Mouse (Mus musculus) CH12.LX (cell line): ENCODE measurements around the gene Ccnd3. TPM values are rescaled to one million over a fixed set of nuclear protein-coding genes. Genes with fewer than 3 reads are reported as not detected.

ENCODE experiments used
- DNase-seq: peaks from one replicate; pipeline ENCODE4 v3.0.0-alpha.2; 2013; ENCODE audit errors: extremely low read depth
- H3K27ac ChIP-seq: 2 replicates; pipeline ENCODE4 v1.5.1; 2012; ENCODE audit warnings: low read depth, mild to moderate bottlenecking, control low read depth, moderate library complexity; ENCODE audit not compliant: insufficient read depth
- H3K27me3 ChIP-seq: replicated peaks from 2 replicates; pipeline ENCODE3; 2012; ENCODE audit warnings: inconsistent platforms
- H3K36me3 ChIP-seq, 2 experiments: replicated peaks in 1 of 2; 2 replicates each; pipeline versions ENCODE3 to v1.6.1; 2012; ENCODE audit warnings: inconsistent platforms in 1 of 2, low read length in 1 of 2, mild to moderate bottlenecking in 1 of 2, mixed read lengths in 1 of 2, moderate library complexity in 1 of 2; ENCODE audit not compliant: control insufficient read depth in 1 of 2, insufficient read depth in 1 of 2
- H3K4me1 ChIP-seq, 2 experiments: 2 replicates each; pipeline ENCODE4 v1.6.1; 2012; ENCODE audit warnings: inconsistent platforms in 1 of 2, moderate library complexity in 1 of 2; ENCODE audit not compliant: insufficient read depth in 2 of 2, control insufficient read depth in 1 of 2
- H3K4me2 ChIP-seq: 2 replicates; pipeline ENCODE4 v1.6.1; 2012; ENCODE audit warnings: low read depth, mild to moderate bottlenecking, control low read depth; ENCODE audit not compliant: poor library complexity, insufficient read depth, severe bottlenecking
- H3K4me3 ChIP-seq, 3 experiments: fragments of 150-350 bp in 1 of 3; sonication (generic) in 1 of 3; replicated peaks in 1 of 3; 2 replicates each; pipeline versions ENCODE3 to v1.5.1; 2011 to 2012; ENCODE audit warnings: low read depth in 2 of 3, low read length in 2 of 3, mild to moderate bottlenecking in 2 of 3, moderate library complexity in 2 of 3, control low read depth in 1 of 3, improper control_type of control experiment in 1 of 3, inconsistent platforms in 1 of 3, mixed read lengths in 1 of 3; ENCODE audit not compliant: poor library complexity in 1 of 3
- H3K79me2 ChIP-seq: replicated peaks from 2 replicates; pipeline ENCODE4 v1.6.1; 2012; ENCODE audit warnings: mild to moderate bottlenecking, moderate library complexity; ENCODE audit not compliant: control insufficient read depth, poor library complexity, insufficient read depth, severe bottlenecking; ENCODE audit errors: extremely low read depth
- H3K9ac ChIP-seq: 2 replicates; pipeline ENCODE4 v1.6.1; 2012; ENCODE audit warnings: low read depth, mild to moderate bottlenecking, control low read depth, moderate library complexity; ENCODE audit not compliant: insufficient read depth
- H3K9me3 ChIP-seq: replicated peaks from 2 replicates; pipeline ENCODE3; 2012; ENCODE audit warnings: low read length, inconsistent platforms, mixed read lengths
- BHLHE40 ChIP-seq: IDR thresholded peaks from 2 replicates; pipeline ENCODE4 v1.6.1; 2011; ENCODE audit warnings: mild to moderate bottlenecking, low read depth, low read length, improper control_type of control experiment
- CTCF ChIP-seq, 2 experiments: IDR thresholded peaks in 1 of 2; conservative IDR thresholded peaks in 1 of 2; 2 replicates each; pipeline ENCODE4 v1.5.1; 2011 to 2012; ENCODE audit warnings: low read depth in 2 of 2, low read length in 2 of 2, improper control_type of control experiment in 1 of 2, inconsistent platforms in 1 of 2, mild to moderate bottlenecking in 1 of 2, moderate library complexity in 1 of 2
- E2F4 ChIP-seq: IDR thresholded peaks from 2 replicates; pipeline ENCODE4 v1.6.1; 2011; ENCODE audit warnings: low read depth, low read length, improper control_type of control experiment; ENCODE audit not compliant: insufficient replicate concordance
- ELF1 ChIP-seq: IDR thresholded peaks from 2 replicates; pipeline ENCODE4 v1.6.1; 2014; ENCODE audit warnings: low read depth, mild to moderate bottlenecking, inconsistent platforms, low read length, improper control_type of control experiment
- EP300 ChIP-seq: IDR thresholded peaks from 2 replicates; pipeline ENCODE4 v1.6.1; 2011; ENCODE audit warnings: low read length, improper control_type of control experiment
- GABPA ChIP-seq: IDR thresholded peaks from 2 replicates; pipeline ENCODE4 v1.6.1; 2012; ENCODE audit warnings: low read depth, low read length, improper control_type of control experiment, inconsistent platforms; ENCODE audit not compliant: insufficient replicate concordance
- HCFC1 ChIP-seq: IDR thresholded peaks from 2 replicates; pipeline ENCODE4 v1.6.1; 2012; ENCODE audit warnings: low read depth, mild to moderate bottlenecking, inconsistent platforms, low read length, improper control_type of control experiment
- JUND ChIP-seq: conservative IDR thresholded peaks from 2 replicates; pipeline ENCODE4 v1.6.1; 2011; ENCODE audit warnings: low read depth, low read length, improper control_type of control experiment
- KAT2A ChIP-seq: IDR thresholded peaks from 2 replicates; pipeline ENCODE4 v1.6.1; 2012; ENCODE audit warnings: low read length, improper control_type of control experiment, inconsistent platforms; ENCODE audit not compliant: insufficient replicate concordance
- MEF2A ChIP-seq: IDR thresholded peaks from 2 replicates; pipeline ENCODE4 v1.6.1; 2014; ENCODE audit warnings: low read depth, mild to moderate bottlenecking, inconsistent platforms, low read length, improper control_type of control experiment, borderline replicate concordance
- MXI1 ChIP-seq: IDR thresholded peaks from 2 replicates; pipeline ENCODE4 v1.6.1; 2011; ENCODE audit warnings: mild to moderate bottlenecking, low read depth, low read length, improper control_type of control experiment
- NELFE ChIP-seq: IDR thresholded peaks from 2 replicates; pipeline ENCODE4 v1.6.1; 2011; ENCODE audit warnings: low read depth, low read length, improper control_type of control experiment
- NRF1 ChIP-seq: IDR thresholded peaks from 2 replicates; pipeline ENCODE4 v1.6.1; 2014; ENCODE audit warnings: low read depth, mild to moderate bottlenecking, inconsistent platforms, low read length, improper control_type of control experiment, moderate library complexity
- PAX5 ChIP-seq: IDR thresholded peaks from 2 replicates; pipeline ENCODE4 v1.6.1; 2012; ENCODE audit warnings: low read length, inconsistent platforms, mixed read lengths
- POLR2A ChIP-seq: IDR thresholded peaks from 2 replicates; pipeline ENCODE4 v1.6.1; 2011; ENCODE audit warnings: low read depth, mild to moderate bottlenecking, improper control_type of control experiment, low read length
- POLR2AphosphoS2 ChIP-seq: IDR thresholded peaks from 2 replicates; pipeline ENCODE4 v1.6.1; 2011; ENCODE audit warnings: low read depth, low read length, improper control_type of control experiment
- RAD21 ChIP-seq: IDR thresholded peaks from 2 replicates; pipeline ENCODE4 v1.6.1; 2011; ENCODE audit warnings: low read depth, mild to moderate bottlenecking, low read length, improper control_type of control experiment, moderate library complexity
- SIN3A ChIP-seq: IDR thresholded peaks from 2 replicates; pipeline ENCODE4 v1.6.1; 2012; ENCODE audit warnings: low read length, improper control_type of control experiment, inconsistent platforms
- TBP ChIP-seq: conservative IDR thresholded peaks from 2 replicates; pipeline ENCODE4 v1.6.1; 2011; ENCODE audit warnings: low read depth, low read length, improper control_type of control experiment
- TCF12 ChIP-seq: IDR thresholded peaks from 2 replicates; pipeline ENCODE4 v1.6.1; 2014; ENCODE audit warnings: low read depth, mild to moderate bottlenecking, inconsistent platforms, low read length, improper control_type of control experiment
- USF2 ChIP-seq: conservative IDR thresholded peaks from 2 replicates; pipeline ENCODE4 v1.6.1; 2011; ENCODE audit warnings: low read depth, low read length, improper control_type of control experiment
- ZKSCAN1 ChIP-seq: IDR thresholded peaks from 2 replicates; pipeline ENCODE4 v1.6.1; 2012; ENCODE audit warnings: low read depth, inconsistent platforms, low read length, improper control_type of control experiment, borderline replicate concordance
- ZMIZ1 ChIP-seq: IDR thresholded peaks from 2 replicates; pipeline ENCODE4 v1.6.1; 2012; ENCODE audit warnings: low read depth, mild to moderate bottlenecking, inconsistent platforms, low read length, improper control_type of control experiment
- ZNF384 ChIP-seq: IDR thresholded peaks from 2 replicates; pipeline ENCODE4 v1.6.1; 2012; ENCODE audit warnings: low read depth, low read length, improper control_type of control experiment, inconsistent platforms
- dilution Hi-C: fragments of 300-500 bp; cut with MboI; formaldehyde crosslinking; loops from 2 replicates; pipeline ENCODE4 v1.14.3; 2020; ENCODE audit warnings: low sequenced_read_pairs; ENCODE audit not compliant: extremely low pct_unique_long_range_greater_than_20kb, extremely low pct_ligation_motif_present
- in situ Hi-C: fragments of 300-500 bp; cut with MboI; formaldehyde crosslinking; loops from 3 replicates; pipeline ENCODE4 v1.14.3; 2019; ENCODE audit warnings: low sequenced_read_pairs, low pct_ligation_motif_present, low pct_unique_long_range_greater_than_20kb, mixed read lengths
- polyA plus RNA-seq: library from polyadenylated mRNA; unstranded; fragments of >175 nt; gene quantifications from 2 replicates; pipeline ENCODE4 v1.2.1, GENCODE M21; 2012; ENCODE audit warnings: low read depth; ENCODE audit not compliant: insufficient read length
- total RNA-seq, 2 experiments: library from RNA; depleted of rRNA; stranded (reverse); fragments of 300-350 nt in 1 of 2; fragments of >200 nt in 1 of 2; gene quantifications; 2 replicates each; pipeline ENCODE4 v1.2.3; 2012 to 2014

Gene Ccnd3
- total and polyA plus RNA-seq, 3 experiments: 30.6 to 121 (median 48.7) TPM

DNA sequence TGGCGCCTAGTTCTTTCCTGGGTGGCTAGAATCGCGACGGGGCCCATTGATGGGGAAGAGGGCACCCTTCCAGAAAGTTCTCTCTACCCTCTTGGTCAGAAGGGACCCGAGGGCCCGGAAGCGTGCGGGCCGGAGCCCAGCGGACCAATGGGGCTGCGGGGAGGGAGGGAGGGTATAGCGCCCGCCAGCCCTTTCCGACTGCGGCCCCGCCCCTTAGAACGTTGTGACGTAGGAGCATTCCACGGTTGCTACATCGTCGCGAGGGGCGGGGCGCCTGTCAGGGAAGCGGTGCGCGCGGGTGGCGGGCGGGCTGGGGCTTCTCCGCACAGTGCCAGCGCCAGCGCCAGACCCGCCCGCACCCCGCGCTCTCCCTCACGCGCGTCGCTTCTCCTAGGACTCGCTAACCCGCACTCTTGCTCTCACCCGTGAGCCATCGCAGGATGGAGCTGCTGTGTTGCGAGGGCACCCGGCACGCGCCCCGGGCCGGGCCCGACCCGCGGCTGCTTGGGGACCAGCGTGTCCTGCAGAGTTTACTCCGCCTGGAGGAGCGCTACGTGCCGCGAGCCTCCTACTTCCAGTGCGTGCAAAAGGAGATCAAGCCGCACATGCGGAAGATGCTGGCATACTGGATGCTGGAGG, 88.5 kb downstream of the Ccnd3 start:
- dilution Hi-C loops (no loop called here), in situ Hi-C loops (no loop called here)
- peak overlapping the region; percentile 70 for H3K9ac ChIP-seq
- H3K79me2 ChIP-seq: peaks cover 10% of the 10 kb centered on the region; the same call in 1 of the 2 replicates
- peaks cover 6 to 28% of the 10 kb centered on the region in 2 experiments for H3K36me3 ChIP-seq
- no peak overlapping the region; the same call in 1 of the 2 replicates for H3K27ac ChIP-seq
- H3K4me2 ChIP-seq: peak overlapping the region; percentile 82
- H3K4me3 ChIP-seq: peak overlapping the region; percentile 64 to 89 (median 84)
- peak; percentile 93 for DNase-seq
- peaks cover 3% of the 10 kb centered on the region for H3K27me3 ChIP-seq
- no peaks in the 10 kb centered on the region for H3K9me3 ChIP-seq
- no peak for TF ChIP-seq EP300
- TF ChIP-seq POLR2AphosphoS2: no peak
- TF ChIP-seq MEF2A: peak; percentile 46; the same call in 1 of the 2 replicates
- TF ChIP-seq NRF1: peak; percentile 45; the same call in 1 of the 2 replicates
- TF ChIP-seq JUND: no peak
- TF ChIP-seq BHLHE40: 0 out of 2 replicates have a peak, but pooled peaks have one; percentile 7
- peak; percentile 88 for TF ChIP-seq ELF1
- no peak for TF ChIP-seq CTCF (conservative IDR thresholded peaks at IDR 0.05 in 1 of 2, IDR thresholded peaks at IDR 0.05 in 1 of 2; ENCODE audit: low read depth in 2 of 2, low read length in 2 of 2)
- peak; percentile 45; the same call in 1 of the 2 replicates for TF ChIP-seq TBP
- TF ChIP-seq POLR2A: peak; percentile 83
- TF ChIP-seq USF2: no peak
- no peak for TF ChIP-seq ZMIZ1
- no peak for TF ChIP-seq ZNF384
- TF ChIP-seq PAX5: no peak
- TF ChIP-seq NELFE: peak; percentile 80
- TF ChIP-seq RAD21: no peak
- TF ChIP-seq TCF12: peak; percentile 64; the same call in 1 of the 2 replicates
- TF ChIP-seq HCFC1: peak; percentile 51
- peak; percentile 82; the same call in 1 of the 2 replicates for TF ChIP-seq MXI1
- no peak for TF ChIP-seq KAT2A
- TF ChIP-seq E2F4: no peak
- TF ChIP-seq ZKSCAN1: no peak
- no peak for TF ChIP-seq GABPA
- peak; percentile 46; the same call in 1 of the 2 replicates for TF ChIP-seq SIN3A
- peaks cover 13 to 35% of the 10 kb centered on the region in 2 experiments for H3K4me1 ChIP-seq
